Mouse (Mus musculus) gastrocnemius, postnatal 14 days (tissue): ENCODE data around the gene Tomm20. TPM values are rescaled to one million over a fixed set of nuclear protein-coding genes. Genes with fewer than 3 reads are reported as not detected.
"Not testable (repeated sequence)": the region's sequence is repeated elsewhere in the genome, so short reads cannot be mapped to it uniquely, and the experiment has no call there.

ENCODE experiments used
- DNase-seq: peaks from one replicate; pipeline ENCODE4 v3.0.0; 2021; ENCODE audit warnings: mixed read lengths
- intact Hi-C: fragments of 180-260 bp; cut with DNase I; formaldehyde crosslinking; loops from one replicate; pipeline ENCODE4 v1.15.1; 2025; ENCODE audit warnings: low total_unique reads
- total RNA-seq, 2 experiments: library from RNA; stranded (reverse); gene quantifications; 2 replicates each; pipeline ENCODE4 v1.2.3; 2021

The Tomm20 gene
- total RNA-seq, 2 experiments from 2014 or later: 89.7 to 106 TPM

- no peak for DNase-seq
- intact Hi-C loops: no loop called here
These were observed 42.3 kb downstream of the Tomm20 start for GRCm38 (mm10) chr8:126903224-126903895.

DNA sequence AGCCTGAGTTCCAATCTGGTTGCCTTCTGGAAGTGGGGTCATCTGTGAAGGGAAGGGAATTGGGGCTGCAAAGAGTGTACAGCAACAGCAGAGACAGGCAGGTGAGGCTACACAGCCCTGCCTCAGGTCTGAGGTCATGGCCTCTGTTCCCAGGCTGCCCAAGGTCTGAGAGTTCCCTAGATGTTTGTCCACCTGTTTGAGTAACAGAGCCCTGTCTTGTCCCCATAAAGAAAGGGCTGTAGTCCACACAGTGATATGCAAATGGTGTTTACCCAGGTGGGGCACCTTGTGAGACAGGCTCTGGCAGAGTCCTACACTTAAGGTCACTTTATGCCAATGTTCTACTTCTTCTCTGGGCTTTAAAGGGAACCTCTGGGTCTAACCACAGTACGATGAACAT is 44.0 kb downstream of the Tomm20 start:
- no peak for DNase-seq
- intact Hi-C loops: no loop called here

DNA sequence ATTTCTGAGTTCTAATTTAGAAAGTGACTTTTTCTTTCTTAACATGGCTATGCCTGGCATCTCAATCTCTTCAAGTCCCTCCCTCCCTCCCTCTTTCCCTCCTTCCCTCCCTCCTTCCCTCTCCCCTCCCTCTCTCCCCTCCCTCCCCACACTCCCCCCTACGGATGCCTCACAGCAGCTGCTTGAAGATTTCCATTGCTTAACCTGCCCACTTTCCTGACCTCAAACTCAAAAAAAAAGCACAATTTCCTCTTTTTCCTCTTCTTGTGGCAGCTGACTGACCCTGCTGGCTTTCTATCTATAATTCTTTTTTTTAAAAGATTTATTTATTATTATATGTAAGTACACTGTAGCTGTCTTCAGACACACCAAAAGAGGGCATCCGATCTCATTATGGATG is 44.6 kb downstream of the Tomm20 start:
- intact Hi-C loops: no loop called here
- DNase-seq: no peak

GRCm38 (mm10) chr8:126895133-126895532 is 50.5 kb downstream of the Tomm20 start:
- intact Hi-C loops: no loop called here
- no peak for DNase-seq

DNA sequence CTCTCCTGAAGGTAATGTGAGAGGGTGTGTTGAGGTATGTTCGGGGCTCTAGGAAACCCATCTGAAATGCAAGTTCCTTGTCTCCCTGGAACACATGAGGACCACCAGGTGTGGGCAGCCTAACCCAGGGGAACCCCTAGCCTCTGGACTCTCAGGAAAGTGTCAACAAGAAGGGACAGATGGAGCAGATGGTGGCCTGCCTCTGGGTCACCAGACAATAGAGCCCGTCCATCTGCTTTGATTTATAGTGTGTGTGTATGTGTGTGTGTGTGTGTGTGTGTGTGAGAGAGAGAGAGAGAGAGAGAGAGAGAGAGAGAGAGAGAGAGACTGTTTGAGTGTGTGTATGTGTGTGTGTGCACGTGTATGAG is 58.0 kb downstream of the Tomm20 start:
- intact Hi-C loops: no loop called here

GRCm38 (mm10) chr8:126886741-126887638 is 58.7 kb downstream of the Tomm20 start:
- DNase-seq: peak; percentile 86
- intact Hi-C loops: no loop called here

More for the DNA sequence above, 58.0 kb downstream of the Tomm20 start:
- DNase-seq: no peak

GRCm38 (mm10) chr8:126885554-126886485 is 59.8 kb downstream of the Tomm20 start:
- intact Hi-C loops: no loop called here
- DNase-seq: peak; percentile 33

- intact Hi-C loops: no loop called here
- peak; percentile 61 for DNase-seq
These were observed 61.3 kb downstream of the Tomm20 start for GRCm38 (mm10) chr8:126884202-126884926.

DNA sequence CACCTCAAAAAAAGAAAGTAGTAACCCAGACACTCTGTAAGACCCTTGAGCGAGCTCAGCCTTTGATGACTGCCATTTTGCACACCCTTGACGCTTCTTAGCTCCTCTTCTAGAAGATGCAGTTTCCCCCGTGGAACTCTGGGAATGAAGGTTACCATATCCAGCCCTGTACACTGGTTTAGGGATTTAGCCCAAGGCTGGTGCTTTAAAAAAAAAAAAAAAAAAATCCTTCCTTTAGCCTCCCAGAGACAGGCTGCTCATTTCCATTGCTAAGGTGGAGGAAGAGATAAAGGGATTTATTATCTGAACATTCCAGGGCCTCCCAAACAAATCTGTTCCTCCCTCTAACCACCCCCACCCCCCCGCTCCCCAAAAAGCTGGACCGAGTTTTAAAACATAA is 61.9 kb downstream of the Tomm20 start:
- intact Hi-C loops: no loop called here

GRCm38 (mm10) chr8:126882586-126882985 is 63.1 kb downstream of the Tomm20 start:
- intact Hi-C loops, DNase-seq: not testable (repeated sequence)

More for the DNA sequence above, 61.9 kb downstream of the Tomm20 start:
- DNase-seq: no peak

DNA sequence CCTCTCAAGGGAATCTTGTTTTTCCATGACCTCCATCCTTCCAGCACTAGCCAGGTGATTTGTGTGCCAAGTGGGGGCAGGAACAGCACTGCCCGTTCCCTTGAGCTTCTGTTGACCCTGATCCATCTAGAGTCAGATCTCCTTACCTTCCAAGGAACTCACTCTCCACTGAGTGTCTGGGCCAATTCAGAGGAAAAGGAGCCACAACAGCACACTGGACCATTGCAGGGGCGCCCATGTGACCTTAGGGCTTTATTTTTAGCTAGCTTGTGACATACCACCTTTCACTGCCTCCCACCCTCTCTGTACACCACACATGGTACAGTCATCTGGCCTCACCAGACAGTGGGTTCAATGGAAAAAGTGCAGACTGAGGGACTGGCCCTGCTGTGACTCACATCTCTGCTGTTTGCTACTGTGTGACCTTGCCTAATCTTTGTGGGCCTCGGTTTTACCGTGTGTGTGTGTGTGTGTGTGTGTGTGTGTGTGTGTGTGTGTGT is 64.0 kb downstream of the Tomm20 start:
- intact Hi-C loops: no loop called here
- peak; percentile 31 for DNase-seq

Other genes with a start within 250 kb of the Tomm20 start
- gene Rbm34, start 25.2 kb upstream of the Tomm20 start, total RNA-seq: 1 to 10 TPM; 4.6 to 5.6 TPM
- gene Pard3, start 118.0 kb upstream of the Tomm20 start, total RNA-seq: 10 to 100 TPM; 23.9 to 25.7 TPM